Mouse (Mus musculus) liver, embryonic 14.5 days (tissue): ENCODE data around the gene Mcoln2.

Experiments
- CTCF ChIP-seq: IDR thresholded peaks from 2 replicates; pipeline ENCODE4 v1.5.1; 2016; ENCODE audit warnings: antibody characterized with exemption, low read depth, control low read depth
- EP300 ChIP-seq: IDR thresholded peaks from 2 replicates; pipeline ENCODE4 v1.6.1; 2016; ENCODE audit warnings: antibody characterized with exemption, low read depth

DNA sequence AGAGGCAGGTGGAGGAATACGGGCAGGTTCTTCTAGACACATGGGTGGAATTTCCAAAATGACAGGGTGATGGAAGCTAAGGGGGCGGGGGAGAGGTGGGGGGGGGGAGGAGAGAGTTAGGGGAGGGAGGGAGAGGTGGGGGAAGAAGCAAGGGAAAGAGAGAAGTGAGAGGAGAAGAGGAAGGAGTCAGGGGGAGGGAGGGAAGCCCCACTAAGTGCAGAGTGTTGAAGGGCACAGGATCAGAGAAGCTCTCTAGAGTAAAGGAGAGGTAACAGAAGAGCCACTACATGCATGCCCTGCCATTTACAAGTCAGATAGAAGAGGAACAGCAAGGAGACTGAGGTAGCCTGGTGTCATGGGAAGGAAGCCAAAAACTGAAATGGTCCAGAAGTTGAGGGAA is 7.2 kb downstream of the Mcoln2 start:
- TF ChIP-seq CTCF, result no peak
- no peak for TF ChIP-seq EP300
